Mouse (Mus musculus) thymus, adult 2 months (tissue): ENCODE data around the gene Padi1.

Experiments
- CTCF ChIP-seq: fragments of 200-500 bp; IDR thresholded peaks from 2 replicates; pipeline ENCODE4 v1.5.1; 2012; ENCODE audit warnings: mild to moderate bottlenecking, control low read depth, low read length, moderate library complexity, borderline replicate concordance; ENCODE audit not compliant: control insufficient read depth, poor library complexity, insufficient read depth; ENCODE audit errors: extremely low read depth
- POLR2A ChIP-seq: fragments of 200-500 bp; IDR thresholded peaks from 2 replicates; pipeline ENCODE4 v1.6.1; 2012; ENCODE audit warnings: mild to moderate bottlenecking, low read length, control low read depth, moderate library complexity; ENCODE audit not compliant: control insufficient read depth, poor library complexity, insufficient read depth; ENCODE audit errors: extremely low read depth

- TF ChIP-seq CTCF (no peak), POLR2A (no peak)
These were observed 8.0 kb upstream of the Padi1 start for GRCm38 (mm10) chr4:140853626-140854025.
